Mouse (Mus musculus): ENCODE measurements around the gene B3galt4.

DNA sequence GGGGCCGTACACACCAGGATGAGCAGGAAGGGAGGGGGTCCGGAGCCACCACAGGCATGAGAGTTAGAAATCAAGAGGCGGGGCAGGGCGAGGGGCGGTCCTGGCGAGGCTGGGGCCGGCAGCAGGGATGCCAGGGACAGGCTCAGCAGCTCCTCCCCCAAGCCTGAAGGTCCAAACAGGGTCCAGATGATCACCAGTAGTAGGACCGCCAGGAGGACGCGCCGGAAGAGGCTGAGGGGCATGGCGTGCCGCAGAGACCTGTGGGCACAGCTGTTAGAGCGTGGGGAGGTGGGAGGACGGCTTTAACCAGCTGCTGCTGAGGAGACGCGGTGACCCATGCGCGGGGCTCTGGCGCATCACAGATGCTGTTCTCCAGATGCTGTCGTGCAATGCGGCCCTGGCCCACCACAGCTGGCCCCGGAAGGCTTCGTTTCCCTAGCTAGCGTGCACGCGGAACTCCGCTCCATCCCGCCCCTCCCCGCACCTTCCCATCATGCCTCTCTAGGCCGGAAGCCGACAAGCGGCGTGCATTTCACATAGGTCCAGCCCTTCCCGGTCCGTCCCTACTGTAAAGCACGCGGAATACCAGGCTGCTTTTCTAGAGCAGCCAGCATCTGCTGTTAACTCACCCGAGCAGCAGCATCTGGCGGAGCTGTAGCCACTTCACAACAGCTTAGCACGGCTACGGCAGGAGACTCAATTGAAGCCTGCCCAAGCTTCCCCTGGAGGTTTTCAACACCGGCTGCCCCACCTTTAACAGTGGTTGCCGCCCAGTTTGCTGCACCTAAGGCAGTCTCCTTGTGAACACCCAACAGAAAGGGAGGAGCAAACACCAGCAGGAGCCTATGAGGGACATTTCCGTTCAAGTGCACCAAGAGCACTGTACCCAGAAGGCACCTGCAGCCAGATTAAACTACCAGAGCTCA, at the start of gene B3galt4:
- peak; percentile 65 for TF ChIP-seq POLR2A (IDR thresholded peaks at IDR 0.05; ENCODE audit: low read depth, low read length)
- no peak for TF ChIP-seq CTCF (conservative IDR thresholded peaks at IDR 0.05; ENCODE audit: insufficient read depth, insufficient read length, low read depth, low read length)
